Mouse (Mus musculus) liver, embryonic 12.5 days (tissue): ENCODE data around the gene Snx13. TPM values are rescaled to one million over a fixed set of nuclear protein-coding genes. Genes with fewer than 3 reads are reported as not detected.

ENCODE experiments used
- ATAC-seq: fragments of 200-750 bp; cut with Nextera tagmentation; 2 replicates; pipeline ENCODE4 v1.8.0; 2017; ENCODE audit warnings: moderate number of reproducible peaks, mild to moderate bottlenecking, moderate library complexity
- H3K27ac ChIP-seq: fragments of 300-500 bp; sonication (generic); 2 replicates; pipeline ENCODE4 v1.5.1; 2016; ENCODE audit warnings: mild to moderate bottlenecking
- H3K27me3 ChIP-seq: fragments of 300-500 bp; sonication (generic); replicated peaks from 2 replicates; pipeline ENCODE4 v1.6.1; 2016; ENCODE audit warnings: mild to moderate bottlenecking, moderate library complexity
- H3K36me3 ChIP-seq: fragments of 300-500 bp; sonication (generic); 2 replicates; pipeline ENCODE4 v1.6.1; 2016; ENCODE audit warnings: mild to moderate bottlenecking, moderate library complexity
- H3K4me1 ChIP-seq: fragments of 300-500 bp; sonication (generic); 2 replicates; pipeline ENCODE4 v1.6.1; 2016
- H3K4me2 ChIP-seq: fragments of 300-500 bp; sonication (generic); 2 replicates; pipeline ENCODE4 v1.6.1; 2016; ENCODE audit warnings: mild to moderate bottlenecking, moderate library complexity
- H3K4me3 ChIP-seq: fragments of 300-500 bp; sonication (generic); 2 replicates; pipeline ENCODE4 v1.5.1; 2016; ENCODE audit warnings: mild to moderate bottlenecking, moderate library complexity
- H3K9ac ChIP-seq: fragments of 300-500 bp; sonication (generic); 2 replicates; pipeline ENCODE4 v1.6.1; 2016; ENCODE audit warnings: mild to moderate bottlenecking, moderate library complexity
- H3K9me3 ChIP-seq: fragments of 300-500 bp; sonication (generic); replicated peaks from 2 replicates; pipeline ENCODE4 v1.6.1; 2016; ENCODE audit warnings: mild to moderate bottlenecking, moderate library complexity
- WGBS: fragments of 180-500 bp; shearing (Covaris S2); methylation state at CpG from one replicate; pipeline ENCODE4 v1.1.7; 2016; ENCODE audit not compliant: insufficient replicate concordance; 5-methylcytosine and 5-hydroxymethylcytosine counted together
- polyA plus RNA-seq: library from polyadenylated mRNA; unstranded; fragments of >200 nt; fragmentation: Nextera tagmentation; extraction: Ambion mirVana; gene quantifications from 2 replicates; pipeline ENCODE4 v1.2.1, GENCODE M21; 2016

Snx13 gene
- polyA plus RNA-seq, 1 experiment from 2014 or later, result 8.4 TPM

- no peak overlapping the region for H3K27ac ChIP-seq
- H3K4me3 ChIP-seq, result no peak overlapping the region
- no peak overlapping the region for H3K9ac ChIP-seq
- no peaks in the 10 kb centered on the region for H3K9me3 ChIP-seq
- WGBS, result 75% methylated on average over 7 of the region's 7 CpGs
- no peak for ATAC-seq
- H3K27me3 ChIP-seq, result no peaks in the 10 kb centered on the region
- no peaks in the 10 kb centered on the region for H3K36me3 ChIP-seq
- no peak overlapping the region for H3K4me2 ChIP-seq
- H3K4me1 ChIP-seq, result peaks cover 23% of the 10 kb centered on the region
Observed at GRCm38 (mm10) chr12:35050964-35051758, 4.2 kb downstream of the Snx13 start.

GRCm38 (mm10) chr12:35054420-35054819 is 7.4 kb downstream of the Snx13 start:
- H3K4me2 ChIP-seq, result no peak overlapping the region
- 77% methylated on average over 6 of the region's 6 CpGs for WGBS

GRCm38 (mm10) chr12:35055114-35056095 is 8.4 kb downstream of the Snx13 start:
- Histone ChIP-seq H3K27me3 (no peaks in the 10 kb centered on the region), H3K36me3 (0 out of 2 replicates have a peak, but pooled peaks cover 8% of the 10 kb centered on the region), H3K4me3 (no peak overlapping the region), H3K9me3 (no peaks in the 10 kb centered on the region), H3K9ac (no peak overlapping the region), H3K4me2 (no peak overlapping the region), H3K27ac (no peak overlapping the region), H3K4me1 (0 out of 2 replicates have a peak, but pooled peaks cover 3% of the 10 kb centered on the region)
- no peak for ATAC-seq
- 81% methylated on average over 7 of the region's 7 CpGs for WGBS

More at GRCm38 (mm10) chr12:35054420-35054819, 7.4 kb downstream of the Snx13 start:
- Histone ChIP-seq H3K4me1 (0 out of 2 replicates have a peak, but pooled peaks cover 6% of the 10 kb centered on the region), H3K4me3 (no peak overlapping the region), H3K27ac (no peak overlapping the region), H3K9me3 (no peaks in the 10 kb centered on the region), H3K9ac (no peak overlapping the region), H3K27me3 (no peaks in the 10 kb centered on the region), H3K36me3 (0 out of 2 replicates have a peak, but pooled peaks cover 8% of the 10 kb centered on the region)
- no peak for ATAC-seq

GRCm38 (mm10) chr12:35063697-35064468 is 16.9 kb downstream of the Snx13 start:
- Histone ChIP-seq H3K27ac (no peak overlapping the region), H3K36me3 (no peaks in the 10 kb centered on the region), H3K4me3 (no peak overlapping the region), H3K4me2 (no peak overlapping the region), H3K9ac (no peak overlapping the region), H3K27me3 (no peaks in the 10 kb centered on the region), H3K9me3 (no peaks in the 10 kb centered on the region), H3K4me1 (no peaks in the 10 kb centered on the region)
- WGBS, result 63% methylated on average over 3 of the region's 3 CpGs
- no peak for ATAC-seq

- Histone ChIP-seq H3K27ac (no peak overlapping the region), H3K36me3 (no peaks in the 10 kb centered on the region), H3K4me3 (no peak overlapping the region), H3K9ac (no peak overlapping the region), H3K9me3 (no peaks in the 10 kb centered on the region), H3K4me1 (no peaks in the 10 kb centered on the region), H3K4me2 (no peak overlapping the region), H3K27me3 (no peaks in the 10 kb centered on the region)
- no peak for ATAC-seq
Observed at GRCm38 (mm10) chr12:35067621-35068020, 20.6 kb downstream of the Snx13 start.

- no peak overlapping the region for H3K4me3 ChIP-seq
Observed at GRCm38 (mm10) chr12:35071336-35071735, 24.4 kb downstream of the Snx13 start.

GRCm38 (mm10) chr12:35072178-35072577 is 25.2 kb downstream of the Snx13 start:
- Histone ChIP-seq H3K4me1 (no peaks in the 10 kb centered on the region), H3K36me3 (no peaks in the 10 kb centered on the region), H3K27ac (no peak overlapping the region), H3K9ac (no peak overlapping the region), H3K4me3 (no peak overlapping the region), H3K9me3 (no peaks in the 10 kb centered on the region), H3K27me3 (no peaks in the 10 kb centered on the region), H3K4me2 (no peak overlapping the region)
- no peak for ATAC-seq

More at GRCm38 (mm10) chr12:35071336-35071735, 24.4 kb downstream of the Snx13 start:
- Histone ChIP-seq H3K36me3 (no peaks in the 10 kb centered on the region), H3K4me1 (no peaks in the 10 kb centered on the region), H3K9ac (no peak overlapping the region), H3K27ac (no peak overlapping the region), H3K27me3 (no peaks in the 10 kb centered on the region), H3K4me2 (no peak overlapping the region), H3K9me3 (no peaks in the 10 kb centered on the region)
- no peak for ATAC-seq

GRCm38 (mm10) chr12:35075993-35076392 is 29.0 kb downstream of the Snx13 start:
- no peaks in the 10 kb centered on the region for H3K4me1 ChIP-seq
- H3K27ac ChIP-seq, result no peak overlapping the region
- no peak overlapping the region for H3K9ac ChIP-seq
- ATAC-seq, result no peak
- H3K4me3 ChIP-seq, result no peak overlapping the region
- H3K36me3 ChIP-seq, result no peaks in the 10 kb centered on the region
- 72% methylated on average over 3 of the region's 3 CpGs for WGBS
- no peak overlapping the region for H3K4me2 ChIP-seq
- no peaks in the 10 kb centered on the region for H3K9me3 ChIP-seq
- H3K27me3 ChIP-seq, result no peaks in the 10 kb centered on the region

GRCm38 (mm10) chr12:35123549-35123948 is 76.6 kb downstream of the Snx13 start:
- no peaks in the 10 kb centered on the region for H3K4me1 ChIP-seq
- 44% methylated on average over 3 of the region's 3 CpGs for WGBS
- H3K4me3 ChIP-seq, result no peak overlapping the region
- no peaks in the 10 kb centered on the region for H3K27me3 ChIP-seq
- H3K9ac ChIP-seq, result no peak overlapping the region
- H3K9me3 ChIP-seq, result no peaks in the 10 kb centered on the region
- H3K36me3 ChIP-seq, result peaks cover 16% of the 10 kb centered on the region
- no peak overlapping the region for H3K4me2 ChIP-seq
- ATAC-seq, result no peak
- no peak overlapping the region for H3K27ac ChIP-seq

GRCm38 (mm10) chr12:35153186-35153585 is 106.2 kb downstream of the Snx13 start:
- Histone ChIP-seq H3K4me3 (no peak overlapping the region), H3K4me2 (no peak overlapping the region), H3K4me1 (no peaks in the 10 kb centered on the region), H3K9ac (no peak overlapping the region), H3K36me3 (no peaks in the 10 kb centered on the region), H3K9me3 (no peaks in the 10 kb centered on the region), H3K27ac (no peak overlapping the region), H3K27me3 (no peaks in the 10 kb centered on the region)
- no peak for ATAC-seq
- WGBS, result 78% methylated on average over 4 of the region's 4 CpGs

- Histone ChIP-seq H3K27ac (no peak overlapping the region), H3K27me3 (no peaks in the 10 kb centered on the region), H3K9me3 (no peaks in the 10 kb centered on the region), H3K9ac (no peak overlapping the region), H3K36me3 (no peaks in the 10 kb centered on the region), H3K4me1 (no peaks in the 10 kb centered on the region), H3K4me3 (no peak overlapping the region), H3K4me2 (no peak overlapping the region)
- no peak for ATAC-seq
- 37% methylated on average over 3 of the region's 3 CpGs for WGBS
Observed at GRCm38 (mm10) chr12:35154149-35154548, 107.2 kb downstream of the Snx13 start.
